Mouse (Mus musculus): Measurements from ENCODE around the gene Dgkd. TPM values are rescaled to one million over a fixed set of nuclear protein-coding genes. Genes with fewer than 3 reads are reported as not detected.

Gene Dgkd
- polyA plus RNA-seq (2015; fragmentation: Nextera tagmentation; extraction: Ambion mirVana): 19.7 and 24.7 TPM in 2 replicates

GRCm38 (mm10) chr1:87852892-87853600 is at the start of gene Dgkd:
Gene Dgkd (plus strand): TSS chr1:87853287.
- Histone ChIP-seq H3K9ac (peak within 1 kb of the TSS; percentile 95), H3K27me3 (no peaks in the 10 kb centered on the region), H3K4me3 (peak within 1 kb of the TSS; percentile 91), H3K4me2 (peak within 1 kb of the TSS; percentile 73), H3K27ac (peak within 1 kb of the TSS; percentile 79), H3K9me3 (replicated peaks) (no peaks in the 10 kb centered on the region), H3K36me3 (no peaks in the 10 kb centered on the region), H3K4me1 (replicated peaks) (peaks cover 41% of the 10 kb centered on the region)
- ATAC-seq (replicated peaks; ENCODE audit: insufficient number of reproducible peaks, insufficient read depth, low FRiP score, low read depth): peak; percentile 96
- 1% methylated on average over 47 of the region's 74 CpGs for WGBS

- WGBS: 60% methylated on average over 6 of the region's 6 CpGs
- H3K36me3 ChIP-seq: no peaks in the 10 kb centered on the region
- ATAC-seq (replicated peaks; ENCODE audit: insufficient number of reproducible peaks, insufficient read depth, low FRiP score, low read depth): no peak
- no peak within 1 kb of the TSS for H3K27ac ChIP-seq
- H3K9me3 ChIP-seq (replicated peaks): no peaks in the 10 kb centered on the region
- H3K4me2 ChIP-seq: no peak within 1 kb of the TSS
- H3K4me3 ChIP-seq: no peak within 1 kb of the TSS
- no peaks in the 10 kb centered on the region for H3K4me1 ChIP-seq (replicated peaks)
- H3K27me3 ChIP-seq: no peaks in the 10 kb centered on the region
- no peak within 1 kb of the TSS for H3K9ac ChIP-seq
Measured at GRCm38 (mm10) chr1:87803576-87803975, 49.5 kb upstream of the Dgkd start, which contains the start of gene Sag. Gene Sag (plus strand): TSS chr1:87803680.

GRCm38 (mm10) chr1:87807751-87808150 is 45.3 kb upstream of the Dgkd start:
- Histone ChIP-seq H3K4me3 (no peak overlapping the region), H3K4me1 (replicated peaks) (no peaks in the 10 kb centered on the region), H3K9ac (no peak overlapping the region), H3K27ac (no peak overlapping the region), H3K4me2 (no peak overlapping the region), H3K36me3 (no peaks in the 10 kb centered on the region), H3K9me3 (replicated peaks) (no peaks in the 10 kb centered on the region), H3K27me3 (no peaks in the 10 kb centered on the region)
- ATAC-seq (replicated peaks; ENCODE audit: insufficient number of reproducible peaks, insufficient read depth, low FRiP score, low read depth): no peak
- WGBS: 82% methylated on average over 1 of the region's 1 CpGs

GRCm38 (mm10) chr1:87811391-87811790 is 41.7 kb upstream of the Dgkd start:
- Histone ChIP-seq H3K4me1 (replicated peaks) (0 out of 2 replicates have a peak, but pooled peaks cover 3% of the 10 kb centered on the region), H3K9ac (no peak overlapping the region), H3K27me3 (no peaks in the 10 kb centered on the region), H3K4me2 (no peak overlapping the region), H3K4me3 (no peak overlapping the region), H3K9me3 (replicated peaks) (no peaks in the 10 kb centered on the region), H3K36me3 (no peaks in the 10 kb centered on the region), H3K27ac (no peak overlapping the region)
- WGBS: 80% methylated on average over 7 of the region's 7 CpGs
- no peak for ATAC-seq (replicated peaks; ENCODE audit: insufficient number of reproducible peaks, insufficient read depth, low FRiP score, low read depth)

- Histone ChIP-seq H3K4me1 (replicated peaks) (0 out of 2 replicates have a peak, but pooled peaks cover 3% of the 10 kb centered on the region), H3K4me3 (no peak overlapping the region), H3K9me3 (replicated peaks) (no peaks in the 10 kb centered on the region), H3K4me2 (no peak overlapping the region), H3K36me3 (no peaks in the 10 kb centered on the region), H3K27ac (no peak overlapping the region), H3K27me3 (no peaks in the 10 kb centered on the region), H3K9ac (no peak overlapping the region)
- ATAC-seq (replicated peaks; ENCODE audit: insufficient number of reproducible peaks, insufficient read depth, low FRiP score, low read depth): no peak
- WGBS: 74% methylated on average over 10 of the region's 10 CpGs
Measured at GRCm38 (mm10) chr1:87812061-87812460, 41.0 kb upstream of the Dgkd start.

- Histone ChIP-seq H3K27ac (no peak overlapping the region), H3K36me3 (no peaks in the 10 kb centered on the region), H3K9ac (no peak overlapping the region), H3K27me3 (no peaks in the 10 kb centered on the region), H3K9me3 (replicated peaks) (no peaks in the 10 kb centered on the region), H3K4me1 (replicated peaks) (0 out of 2 replicates have a peak, but pooled peaks cover 3% of the 10 kb centered on the region), H3K4me3 (no peak overlapping the region), H3K4me2 (no peak overlapping the region)
- WGBS: 70% methylated on average over 6 of the region's 6 CpGs
- no peak for ATAC-seq (replicated peaks; ENCODE audit: insufficient number of reproducible peaks, insufficient read depth, low FRiP score, low read depth)
Measured at GRCm38 (mm10) chr1:87813155-87813554, 39.9 kb upstream of the Dgkd start.

GRCm38 (mm10) chr1:87813681-87814080 is 39.4 kb upstream of the Dgkd start:
- ATAC-seq (replicated peaks; ENCODE audit: insufficient number of reproducible peaks, insufficient read depth, low FRiP score, low read depth): no peak
- Histone ChIP-seq H3K4me2 (no peak overlapping the region), H3K9ac (no peak overlapping the region), H3K4me1 (replicated peaks) (0 out of 2 replicates have a peak, but pooled peaks cover 3% of the 10 kb centered on the region), H3K27ac (no peak overlapping the region), H3K27me3 (no peaks in the 10 kb centered on the region), H3K9me3 (replicated peaks) (no peaks in the 10 kb centered on the region), H3K36me3 (no peaks in the 10 kb centered on the region), H3K4me3 (no peak overlapping the region)
- 69% methylated on average over 7 of the region's 7 CpGs for WGBS

GRCm38 (mm10) chr1:87824420-87824995 is 28.6 kb upstream of the Dgkd start:
- no peak for ATAC-seq (replicated peaks; ENCODE audit: insufficient number of reproducible peaks, insufficient read depth, low FRiP score, low read depth)
- 88% methylated on average over 10 of the region's 10 CpGs for WGBS
- H3K4me2 ChIP-seq: no peak overlapping the region
- H3K4me3 ChIP-seq: no peak overlapping the region
- H3K36me3 ChIP-seq: no peaks in the 10 kb centered on the region
- H3K27ac ChIP-seq: no peak overlapping the region
- no peaks in the 10 kb centered on the region for H3K9me3 ChIP-seq (replicated peaks)
- H3K4me1 ChIP-seq (replicated peaks): peaks cover 8% of the 10 kb centered on the region; the same call in 1 of the 2 replicates
- no peak overlapping the region for H3K9ac ChIP-seq
- H3K27me3 ChIP-seq: no peaks in the 10 kb centered on the region

- Histone ChIP-seq H3K4me2 (no peak overlapping the region), H3K36me3 (no peaks in the 10 kb centered on the region), H3K4me3 (no peak overlapping the region), H3K4me1 (replicated peaks) (peaks cover 8% of the 10 kb centered on the region; the same call in 1 of the 2 replicates), H3K27ac (no peak overlapping the region), H3K9me3 (replicated peaks) (no peaks in the 10 kb centered on the region), H3K27me3 (no peaks in the 10 kb centered on the region), H3K9ac (no peak overlapping the region)
- no peak for ATAC-seq (replicated peaks; ENCODE audit: insufficient number of reproducible peaks, insufficient read depth, low FRiP score, low read depth)
- 84% methylated on average over 5 of the region's 5 CpGs for WGBS
Measured at GRCm38 (mm10) chr1:87825281-87825680, 27.8 kb upstream of the Dgkd start.

- Histone ChIP-seq H3K4me3 (no peak overlapping the region), H3K4me2 (no peak overlapping the region), H3K4me1 (replicated peaks) (peaks cover 8% of the 10 kb centered on the region; the same call in 1 of the 2 replicates), H3K27ac (no peak overlapping the region), H3K9me3 (replicated peaks) (no peaks in the 10 kb centered on the region), H3K9ac (no peak overlapping the region), H3K36me3 (no peaks in the 10 kb centered on the region), H3K27me3 (no peaks in the 10 kb centered on the region)
- no peak for ATAC-seq (replicated peaks; ENCODE audit: insufficient number of reproducible peaks, insufficient read depth, low FRiP score, low read depth)
- WGBS: 86% methylated on average over 6 of the region's 6 CpGs
Measured at GRCm38 (mm10) chr1:87825991-87826390, 27.1 kb upstream of the Dgkd start.

- no peak overlapping the region for H3K4me3 ChIP-seq
- no peak overlapping the region for H3K27ac ChIP-seq
- H3K4me2 ChIP-seq: no peak overlapping the region
- H3K9ac ChIP-seq: no peak overlapping the region
- no peaks in the 10 kb centered on the region for H3K27me3 ChIP-seq
- 60% methylated on average over 2 of the region's 2 CpGs for WGBS
- H3K4me1 ChIP-seq (replicated peaks): peaks cover 8% of the 10 kb centered on the region; the same call in 1 of the 2 replicates
- no peak for ATAC-seq (replicated peaks; ENCODE audit: insufficient number of reproducible peaks, insufficient read depth, low FRiP score, low read depth)
- H3K36me3 ChIP-seq: no peaks in the 10 kb centered on the region
- no peaks in the 10 kb centered on the region for H3K9me3 ChIP-seq (replicated peaks)
Measured at GRCm38 (mm10) chr1:87826474-87826873, 26.6 kb upstream of the Dgkd start.

Measured in heart, embryonic 15.5 days (tissue).